Mouse (Mus musculus) olfactory bulb, adult 2 months (tissue): ENCODE results near the gene Fggy.

Source experiments
- CTCF ChIP-seq: fragments of 200-500 bp; IDR thresholded peaks from 2 replicates; pipeline ENCODE4 v1.5.1; 2012; ENCODE audit warnings: low read depth, mild to moderate bottlenecking, low read length, moderate library complexity; ENCODE audit not compliant: insufficient read depth
- POLR2A ChIP-seq: fragments of 200-500 bp; IDR thresholded peaks from 2 replicates; pipeline ENCODE4 v1.6.1; 2012; ENCODE audit warnings: mild to moderate bottlenecking, low read depth, low read length, moderate library complexity; ENCODE audit not compliant: insufficient read depth

- no peak for TF ChIP-seq POLR2A
- no peak for TF ChIP-seq CTCF
Observed at GRCm38 (mm10) chr4:95862781-95863499, 305.6 kb downstream of the Fggy start.
